Mouse (Mus musculus) c-Kit-positive CD71-negative TER-119-negative erythroid progenitor cells, embryonic 14.5 days (primary cell): ENCODE results near the gene Cela3a.

Experiments used
- DNase-seq: peaks from one replicate; pipeline ENCODE4 v3.0.0-alpha.2; 2013; ENCODE audit warnings: low read depth

Gene Cela3a

GRCm38 (mm10) chr4:137371596-137372523 is 37.7 kb downstream of the Cela3a start:
- no peak for DNase-seq

DNA sequence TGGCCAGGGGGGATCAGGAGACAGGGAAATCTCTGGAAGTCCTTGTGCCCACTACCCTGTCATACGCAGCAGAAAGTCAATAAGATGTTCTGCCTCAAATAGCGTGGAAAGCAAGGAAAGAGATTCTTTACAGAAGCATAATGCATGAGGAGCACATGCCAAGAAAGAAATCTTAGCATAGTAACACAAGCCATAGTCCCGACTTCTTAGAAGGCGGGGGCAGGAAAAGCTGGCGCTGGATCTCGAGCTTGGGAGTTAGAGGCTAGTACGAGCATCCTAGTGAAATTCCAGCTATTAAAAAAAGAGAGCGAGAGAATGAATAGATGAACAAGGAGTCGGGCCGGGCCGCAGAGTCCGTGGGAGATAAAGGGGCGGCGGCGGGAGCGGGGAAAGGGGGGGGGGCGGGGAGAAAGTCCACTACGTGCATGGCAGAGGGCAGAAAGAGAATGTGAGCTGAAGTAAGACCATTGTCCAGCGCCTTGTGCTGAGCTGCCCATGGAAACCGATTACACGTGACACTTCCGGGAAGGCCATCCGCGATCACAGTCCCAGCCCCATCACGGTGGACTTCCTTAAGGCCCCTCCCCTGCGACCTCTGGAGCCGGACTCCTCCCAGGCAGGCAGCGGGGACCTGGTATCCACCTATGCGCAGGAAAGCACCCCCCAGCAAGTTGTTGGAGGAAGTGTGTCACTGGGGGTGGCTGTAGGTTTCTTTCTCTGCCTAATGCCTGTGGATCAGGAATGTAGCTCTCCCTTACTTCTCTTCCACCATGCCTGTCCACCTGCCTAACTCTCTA is 39.4 kb downstream of the Cela3a start:
- no peak for DNase-seq

- no peak for DNase-seq
Measured at GRCm38 (mm10) chr4:137368198-137368597, 41.4 kb downstream of the Cela3a start.

DNA sequence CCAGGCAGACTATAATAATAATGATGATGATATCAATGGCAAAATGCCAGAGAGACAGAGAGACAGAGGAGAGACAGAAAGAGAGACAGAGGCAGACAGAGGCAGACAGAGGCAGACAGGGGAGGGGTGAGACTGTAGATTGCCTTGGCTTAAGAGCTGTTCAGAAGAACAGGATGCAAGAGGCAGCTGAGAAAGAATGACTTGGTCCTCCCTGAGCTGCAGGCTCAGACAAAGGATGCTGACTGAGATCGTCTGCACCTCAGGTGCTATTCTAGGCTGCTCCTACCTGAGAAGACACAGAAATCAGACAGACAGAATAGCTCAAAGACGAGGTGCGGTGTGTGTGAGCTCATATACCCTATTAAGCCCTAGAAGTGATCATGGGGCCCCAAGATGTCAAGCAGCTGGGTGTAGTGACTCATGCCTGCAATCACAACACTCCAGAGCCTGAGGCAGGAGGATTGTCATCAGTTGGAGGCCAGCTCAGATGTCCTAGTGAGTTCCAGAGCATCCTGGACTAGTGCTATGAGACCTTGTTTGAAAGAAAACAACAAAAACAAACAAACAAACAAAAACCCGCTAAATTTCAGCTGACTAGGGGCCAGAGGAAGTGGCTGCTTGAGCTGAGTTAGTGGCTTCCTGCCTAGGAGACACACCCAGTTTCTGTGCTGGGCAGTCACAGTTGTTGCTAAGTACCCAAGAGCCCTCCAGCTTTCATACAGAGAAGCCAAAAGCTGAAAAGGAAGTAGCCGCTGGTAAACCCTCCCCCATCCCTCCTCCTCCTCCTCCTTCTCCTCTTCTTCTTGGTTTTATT is 42.1 kb downstream of the Cela3a start:
- DNase-seq = no peak

- no peak for DNase-seq
Measured at GRCm38 (mm10) chr4:137366097-137366496, 43.5 kb downstream of the Cela3a start.

- no peak for DNase-seq
Measured at GRCm38 (mm10) chr4:137365356-137366062, 44.1 kb downstream of the Cela3a start.

DNA sequence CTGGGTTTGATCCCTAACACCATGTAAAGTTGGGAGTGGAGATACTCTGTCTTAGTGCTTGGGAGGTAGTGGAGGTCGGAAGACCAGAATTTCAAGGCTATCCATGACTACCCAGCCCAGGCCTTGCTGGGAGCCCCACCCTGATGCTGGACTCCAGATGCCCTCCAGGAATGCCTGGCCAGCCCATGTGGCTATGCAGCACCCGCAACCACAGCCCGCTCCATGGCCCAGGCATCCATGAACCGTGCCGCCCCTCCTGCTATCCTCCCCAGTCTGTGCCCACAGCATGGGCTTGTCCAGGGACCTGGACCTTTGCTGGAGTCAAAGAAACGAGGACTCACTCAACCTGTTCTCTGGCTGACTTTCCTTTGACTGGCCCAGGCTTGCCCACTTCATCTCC is 44.8 kb downstream of the Cela3a start:
- no peak for DNase-seq

- DNase-seq = no peak
Measured at GRCm38 (mm10) chr4:137360996-137361395, 48.6 kb downstream of the Cela3a start.

- DNase-seq = no peak
Measured at GRCm38 (mm10) chr4:137358291-137359002, 51.1 kb downstream of the Cela3a start.

GRCm38 (mm10) chr4:137357517-137358254 is 51.9 kb downstream of the Cela3a start, which contains the start of gene Cdc42:
Gene Cdc42 (minus strand): TSS chr4:137357720.
- DNase-seq = peak; percentile 93

GRCm38 (mm10) chr4:137356674-137357510 is 52.7 kb downstream of the Cela3a start:
- DNase-seq = no peak
